ENCODE assay signal across 26 mouse cellular contexts in genomic region chr19:36264397-36264796, GRCm38 (mm10).
DNase-seq lines count a peak whose midpoint lies in the region; ATAC-seq and TF ChIP-seq lines count a peak whose summit lies in the region.
"Had no signal": no experiment of that assay in that cellular context is flagged by ENCODE, and none has a peak within 500 bp of the region (broad histone marks: within the 10 kb centered on the region; RNA-seq: fewer than 3 reads in every experiment).

No protein-coding gene starts in this region.

- peak; percentile 67 for ATAC-seq in frontal cortex, adult (ENCODE audit: low TSS enrichment)
- ATAC-seq in heart, embryonic 11.5 days (replicated peaks; ENCODE audit: insufficient number of reproducible peaks, low FRiP score, low TSS enrichment): no peak
- no peak for ATAC-seq in intestine, postnatal 0 days
- ATAC-seq: forebrain, postnatal 0 days; inflammation-experienced regulatory T-cells, adult 6 months; Patski had no signal

- no peak overlapping the region for H3K4me3 ChIP-seq in heart, embryonic 11.5 days (ENCODE audit: low read depth, low read length)
- no peak overlapping the region for H3K4me3 ChIP-seq in intestine, postnatal 0 days (ENCODE audit: low read depth, low read length)
- H3K4me3 ChIP-seq: embryonic facial prominence, embryonic 15.5 days; hindbrain, embryonic 13.5 days; limb, embryonic 12.5 days; lung, embryonic 15.5 days had no signal

- H3K36me3 ChIP-seq in heart, embryonic 11.5 days (ENCODE audit: control insufficient read depth, insufficient read depth, low read length): no peaks in the 10 kb centered on the region
- no peaks in the 10 kb centered on the region for H3K36me3 ChIP-seq in intestine, postnatal 0 days (ENCODE audit: control insufficient read depth, insufficient read depth)
- H3K36me3 ChIP-seq: embryonic facial prominence, embryonic 15.5 days; hindbrain, embryonic 13.5 days; limb, embryonic 12.5 days; lung, embryonic 15.5 days had no signal

- H3K9me3 ChIP-seq in heart, embryonic 11.5 days (replicated peaks; ENCODE audit: control insufficient read depth, low read length): no peaks in the 10 kb centered on the region
- no peaks in the 10 kb centered on the region for H3K9me3 ChIP-seq in intestine, postnatal 0 days (ENCODE audit: control insufficient read depth)
- H3K9me3 ChIP-seq: embryonic facial prominence, embryonic 15.5 days; hindbrain, embryonic 13.5 days; limb, embryonic 12.5 days; lung, embryonic 15.5 days had no signal

- no peak overlapping the region for H3K4me2 ChIP-seq in heart, embryonic 11.5 days
- H3K4me2 ChIP-seq in intestine, postnatal 0 days (replicated peaks; ENCODE audit: low read depth): no peak overlapping the region
- H3K4me2 ChIP-seq: embryonic facial prominence, embryonic 15.5 days; hindbrain, embryonic 13.5 days; limb, embryonic 12.5 days; lung, embryonic 15.5 days; midbrain, embryonic 11.5 days had no signal

- WGBS in heart, embryonic 11.5 days (ENCODE audit: insufficient replicate concordance): 33% methylated on average over 2 of the region's 2 CpGs
- WGBS in intestine, postnatal 0 days: 76% methylated on average over 2 of the region's 2 CpGs

- H3K9ac ChIP-seq in heart, embryonic 11.5 days (ENCODE audit: low read depth, low read length): no peak overlapping the region
- H3K9ac ChIP-seq in intestine, postnatal 0 days (ENCODE audit: low read depth, low read length): no peak overlapping the region
- H3K9ac ChIP-seq: embryonic facial prominence, embryonic 15.5 days; forebrain, postnatal 0 days; hindbrain, embryonic 13.5 days; limb, embryonic 12.5 days; liver, embryonic 14.5 days; lung, embryonic 15.5 days had no signal

- H3K27ac ChIP-seq in heart, embryonic 11.5 days (ENCODE audit: low read depth, low read length): peak overlapping the region; percentile 36; the same call in 1 of the 2 replicates
- no peak overlapping the region for H3K27ac ChIP-seq in intestine, postnatal 0 days (ENCODE audit: low read depth, low read length)
- H3K27ac ChIP-seq: embryonic facial prominence, embryonic 15.5 days; hindbrain, embryonic 13.5 days; limb, embryonic 12.5 days; liver, embryonic 14.5 days; lung, embryonic 15.5 days; macrophage had no signal

- intact Hi-C loops in heart, postnatal 10 days (cut with DNase I): loop anchor here (5.0 kb wide), 2 partner anchors 82 to 152 kb away; no protein-coding TSS in a partner anchor

- DNase-seq in frontal cortex, postnatal 36 days (ENCODE audit: low spot score in 2 of 2): no peak
- DNase-seq in gastrocnemius, postnatal 25 days: peak; percentile 55
- peak; percentile 75 to 78 for DNase-seq in heart, postnatal 10 days
- DNase-seq in cerebellum, postnatal 14 days: no peak
- no peak for DNase-seq in right cerebral cortex, adult 18-20 months
- DNase-seq: adrenal gland, adult 8-10 months; cerebellum, postnatal 36 days; forebrain, postnatal 0 days; kidney, adult 9 months; kidney, postnatal 36 days; layer of hippocampus, adult 9-11 months; retina, postnatal 1 day; right cerebral cortex, postnatal 4 days; thymus, postnatal 4 days had no signal

- no peaks in the 10 kb centered on the region for H3K27me3 ChIP-seq in heart, embryonic 11.5 days (ENCODE audit: control insufficient read depth, insufficient read depth, low read length)
- no peaks in the 10 kb centered on the region for H3K27me3 ChIP-seq in intestine, postnatal 0 days (replicated peaks; ENCODE audit: control insufficient read depth, insufficient read depth, low read length)
- H3K27me3 ChIP-seq: embryonic facial prominence, embryonic 15.5 days; hindbrain, embryonic 13.5 days; limb, embryonic 12.5 days; lung, embryonic 15.5 days; Patski had no signal

- no peak for TF ChIP-seq CTCF in intestine, postnatal 0 days (IDR thresholded peaks at IDR 0.05; ENCODE audit: low read depth)

- H3K4me1 ChIP-seq in heart, embryonic 11.5 days (ENCODE audit: control insufficient read depth, insufficient read depth, low read length): peaks cover 10% of the 10 kb centered on the region; the same call in 1 of the 2 replicates
- no peaks in the 10 kb centered on the region for H3K4me1 ChIP-seq in intestine, postnatal 0 days (replicated peaks; ENCODE audit: control insufficient read depth, insufficient read depth, low read length)
- H3K4me1 ChIP-seq: embryonic facial prominence, embryonic 15.5 days; hindbrain, embryonic 13.5 days; limb, embryonic 12.5 days; lung, embryonic 15.5 days had no signal

Comparison
In these comparisons a context has a peak if more than half of its experiments do, and no peak if none do; other contexts are left out.
1. DNase-seq: peak in gastrocnemius, postnatal 25 days (single experiment) and heart, postnatal 10 days (2 of 2); none in frontal cortex, postnatal 36 days (0 of 2), cerebellum, postnatal 14 days (0 of 2) and right cerebral cortex, adult 18-20 months (single experiment).